Mouse (Mus musculus) E14TG2a.4 (cell line): ENCODE results near the gene Tex261.

Experiments used
- CTCF ChIP-seq: conservative IDR thresholded peaks from 2 replicates; pipeline ENCODE4 v1.5.1; 2014; ENCODE audit warnings: low read length
- NANOG ChIP-seq: IDR thresholded peaks from 2 replicates; pipeline ENCODE4 v1.6.1; 2014; ENCODE audit warnings: borderline replicate concordance, low read length, mixed read lengths
- POU5F1 ChIP-seq: IDR thresholded peaks from 2 replicates; pipeline ENCODE4 v1.6.1; 2014; ENCODE audit warnings: low read length, borderline replicate concordance

- TF ChIP-seq CTCF: no peak
- TF ChIP-seq NANOG: no peak
- TF ChIP-seq POU5F1: no peak
Measured at GRCm38 (mm10) chr6:83743212-83743611, 32.4 kb downstream of the Tex261 start.
